Comparison of ENCODE assay signal across 21 mouse cellular contexts in genomic region chr9:29216528-29216927, GRCm38 (mm10).
DNase-seq lines count a peak whose midpoint lies in the region; ATAC-seq and TF ChIP-seq lines count a peak whose summit lies in the region.
"Had no signal": no experiment of that assay in that cellular context is flagged by ENCODE, and none has a peak within 500 bp of the region (broad histone marks: within the 10 kb centered on the region; RNA-seq: fewer than 3 reads in every experiment).

No protein-coding gene starts in this region.

- peak; percentile 13 for DNase-seq in adrenal gland, adult 8-10 months
- DNase-seq in adrenal gland, postnatal 14 days = no peak
- DNase-seq in forebrain, postnatal 0 days = no peak
- peak; percentile 80 for DNase-seq in midbrain, embryonic 11.5 days (ENCODE audit: low spot score, missing footprints)
- DNase-seq in left cerebral cortex, postnatal 10 days (ENCODE audit: extremely low spot score in 1 of 2, low spot score in 2 of 2) = no peak
- DNase-seq: heart, postnatal 14 days; kidney, adult 2 months; layer of hippocampus, adult 9-11 months; lung, postnatal 36 days; thymus, adult 2 months; thymus, postnatal 4 days had no signal

- H3K9me3 ChIP-seq in forebrain, embryonic 12.5 days = no peaks in the 10 kb centered on the region
- H3K9me3 ChIP-seq in forebrain, postnatal 0 days (ENCODE audit: low read length) = no peaks in the 10 kb centered on the region
- H3K9me3 ChIP-seq in midbrain, embryonic 11.5 days (ENCODE audit: control insufficient read depth, low read length) = no peaks in the 10 kb centered on the region
- H3K9me3 ChIP-seq in midbrain, embryonic 16.5 days (replicated peaks; ENCODE audit: control insufficient read depth, low read length, poor library complexity, severe bottlenecking) = no peaks in the 10 kb centered on the region
- H3K9me3 ChIP-seq: heart, embryonic 13.5 days; hindbrain, embryonic 15.5 days; limb, embryonic 15.5 days; lung, embryonic 15.5 days; megakaryocyte, embryonic 14.5 days; stomach, embryonic 15.5 days had no signal

- H3K27ac ChIP-seq in forebrain, embryonic 12.5 days = no peak overlapping the region
- no peak overlapping the region for H3K27ac ChIP-seq in forebrain, postnatal 0 days (ENCODE audit: low read depth, low read length)
- H3K27ac ChIP-seq in midbrain, embryonic 11.5 days (ENCODE audit: low read depth, low read length) = no peak overlapping the region
- H3K27ac ChIP-seq in midbrain, embryonic 16.5 days (ENCODE audit: low read length) = no peak overlapping the region
- H3K27ac ChIP-seq: heart, embryonic 13.5 days; hindbrain, embryonic 15.5 days; kidney, postnatal 0 days; limb, embryonic 15.5 days; liver, embryonic 14.5 days; lung, embryonic 15.5 days; stomach, embryonic 15.5 days had no signal

- H3K9ac ChIP-seq in forebrain, embryonic 12.5 days = no peak overlapping the region
- H3K9ac ChIP-seq in forebrain, postnatal 0 days = no peak overlapping the region
- H3K9ac ChIP-seq in midbrain, embryonic 11.5 days (ENCODE audit: low read length) = no peak overlapping the region
- no peak overlapping the region for H3K9ac ChIP-seq in midbrain, embryonic 16.5 days (ENCODE audit: low read depth, low read length)
- H3K9ac ChIP-seq: heart, embryonic 13.5 days; hindbrain, embryonic 15.5 days; limb, embryonic 15.5 days; liver, embryonic 14.5 days; lung, embryonic 15.5 days; stomach, embryonic 15.5 days had no signal

- WGBS in forebrain, embryonic 12.5 days = 34% methylated on average over 8 of the region's 8 CpGs
- 35% methylated on average over 8 of the region's 8 CpGs for WGBS in forebrain, postnatal 0 days
- 76% methylated on average over 8 of the region's 8 CpGs for WGBS in midbrain, embryonic 11.5 days
- WGBS in midbrain, embryonic 16.5 days = 50% methylated on average over 8 of the region's 8 CpGs

- ATAC-seq in forebrain, embryonic 12.5 days (ENCODE audit: low FRiP score) = peak; percentile 83
- no peak for ATAC-seq in forebrain, postnatal 0 days
- ATAC-seq in midbrain, embryonic 11.5 days (ENCODE audit: low FRiP score) = no peak
- no peak for ATAC-seq in midbrain, embryonic 16.5 days

- peaks cover 5% of the 10 kb centered on the region; the same call in 1 of the 2 replicates for H3K27me3 ChIP-seq in forebrain, embryonic 12.5 days
- no peaks in the 10 kb centered on the region for H3K27me3 ChIP-seq in forebrain, postnatal 0 days (ENCODE audit: insufficient read depth, low read length)
- no peaks in the 10 kb centered on the region for H3K27me3 ChIP-seq in midbrain, embryonic 11.5 days (ENCODE audit: control insufficient read depth, insufficient read depth, low read length)
- H3K27me3 ChIP-seq in midbrain, embryonic 16.5 days (ENCODE audit: control insufficient read depth, insufficient read depth, low read depth, low read length) = no peaks in the 10 kb centered on the region
- H3K27me3 ChIP-seq: heart, embryonic 13.5 days; hindbrain, embryonic 15.5 days; lung, embryonic 15.5 days; megakaryocyte, embryonic 14.5 days; stomach, embryonic 15.5 days had no signal

- intact Hi-C loops in left cerebral cortex, postnatal 10 days (cut with DNase I) = no loop called here

- H3K4me3 ChIP-seq in forebrain, embryonic 12.5 days (replicated peaks) = no peak overlapping the region
- H3K4me3 ChIP-seq in forebrain, postnatal 0 days (ENCODE audit: low read depth, low read length) = no peak overlapping the region
- no peak overlapping the region for H3K4me3 ChIP-seq in midbrain, embryonic 11.5 days (ENCODE audit: low read depth, low read length)
- no peak overlapping the region for H3K4me3 ChIP-seq in midbrain, embryonic 16.5 days (ENCODE audit: low read depth, low read length)
- H3K4me3 ChIP-seq: heart, embryonic 13.5 days; hindbrain, embryonic 15.5 days; limb, embryonic 15.5 days; lung, embryonic 15.5 days; megakaryocyte, embryonic 14.5 days; stomach, embryonic 15.5 days had no signal

- peaks cover 28% of the 10 kb centered on the region for H3K4me1 ChIP-seq in forebrain, embryonic 12.5 days
- no peaks in the 10 kb centered on the region for H3K4me1 ChIP-seq in forebrain, postnatal 0 days (ENCODE audit: insufficient read depth)
- peaks cover 3% of the 10 kb centered on the region; the same call in 1 of the 2 replicates for H3K4me1 ChIP-seq in midbrain, embryonic 11.5 days (ENCODE audit: control insufficient read depth, insufficient read depth, low read length)
- H3K4me1 ChIP-seq in midbrain, embryonic 16.5 days (ENCODE audit: control insufficient read depth, insufficient read depth, low read length) = peaks cover 12% of the 10 kb centered on the region
- H3K4me1 ChIP-seq: limb, embryonic 15.5 days; lung, embryonic 15.5 days; megakaryocyte, embryonic 14.5 days; stomach, embryonic 15.5 days had no signal

- TF ChIP-seq CTCF in forebrain, postnatal 0 days (IDR thresholded peaks at IDR 0.05; ENCODE audit: low read depth) = no peak

- H3K36me3 ChIP-seq in forebrain, embryonic 12.5 days (replicated peaks) = no peaks in the 10 kb centered on the region
- no peaks in the 10 kb centered on the region for H3K36me3 ChIP-seq in forebrain, postnatal 0 days (ENCODE audit: insufficient read depth)
- no peaks in the 10 kb centered on the region for H3K36me3 ChIP-seq in midbrain, embryonic 11.5 days (ENCODE audit: control insufficient read depth, insufficient read depth, low read length)
- H3K36me3 ChIP-seq in midbrain, embryonic 16.5 days (ENCODE audit: control insufficient read depth, insufficient read depth, low read length) = no peaks in the 10 kb centered on the region
- H3K36me3 ChIP-seq: heart, embryonic 13.5 days; hindbrain, embryonic 15.5 days; limb, embryonic 15.5 days; lung, embryonic 15.5 days; stomach, embryonic 15.5 days had no signal

- no peak overlapping the region for H3K4me2 ChIP-seq in forebrain, embryonic 12.5 days
- no peak overlapping the region for H3K4me2 ChIP-seq in forebrain, postnatal 0 days (ENCODE audit: low read depth)
- no peak overlapping the region for H3K4me2 ChIP-seq in midbrain, embryonic 11.5 days
- no peak overlapping the region for H3K4me2 ChIP-seq in midbrain, embryonic 16.5 days (ENCODE audit: low read length)
- H3K4me2 ChIP-seq: heart, embryonic 13.5 days; hindbrain, embryonic 15.5 days; limb, embryonic 15.5 days; lung, embryonic 15.5 days; stomach, embryonic 15.5 days had no signal

Comparison
In these comparisons a context has a peak if more than half of its experiments do, and no peak if none do; other contexts are left out.
1. DNase-seq: peak in adrenal gland, adult 8-10 months (single experiment) and midbrain, embryonic 11.5 days (single experiment); none in adrenal gland, postnatal 14 days (single experiment), forebrain, postnatal 0 days (single experiment) and left cerebral cortex, postnatal 10 days (0 of 2).